Mouse (Mus musculus): Measurements from ENCODE around the gene Fbxl17. TPM values are rescaled to one million over a fixed set of nuclear protein-coding genes. Genes with fewer than 3 reads are reported as not detected.

The Fbxl17 gene
- total and polyA plus RNA-seq, 3 experiments = 5.0 to 9.7 TPM; not detected in 1

DNA sequence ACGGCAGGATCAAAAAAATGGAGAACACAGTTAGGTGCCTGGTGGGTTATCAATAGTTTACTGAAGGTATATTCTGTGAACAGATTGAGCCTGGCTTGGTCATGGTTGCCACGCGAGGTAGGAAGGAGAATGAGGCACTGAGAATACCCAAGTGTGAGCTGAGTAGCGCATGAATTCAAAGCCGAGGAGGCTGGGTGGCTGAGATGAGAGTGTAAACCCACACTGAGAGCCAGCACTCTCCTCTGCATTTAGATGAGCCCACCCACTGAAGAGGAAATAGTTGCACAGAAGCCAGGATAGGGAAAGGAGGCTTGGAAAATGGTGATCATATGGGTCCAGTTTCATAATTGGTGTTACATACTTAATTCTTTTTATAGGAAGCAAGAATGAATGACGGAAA, 290.7 kb downstream of the Fbxl17 start:
- Histone ChIP-seq H3K9me3 (replicated peaks; ENCODE audit: insufficient read depth, low read length) (no peaks in the 10 kb centered on the region), H3K9ac (ENCODE audit: control insufficient read depth, low read depth, low read length, poor library complexity, severe bottlenecking) (no peak overlapping the region), H3K79me2 (ENCODE audit: control insufficient read depth, insufficient read depth, low read length, poor library complexity) (no peaks in the 10 kb centered on the region), H3K27ac (ENCODE audit: control insufficient read depth, low read depth, low read length) (no peak overlapping the region), H3K4me3 (ENCODE audit: control insufficient read depth in 1 of 2, insufficient read depth in 1 of 2, low read depth in 2 of 2, low read length in 2 of 2) (no peak overlapping the region), H3K27me3 (ENCODE audit: control insufficient read depth in 1 of 2, insufficient read depth in 2 of 2, low read length in 2 of 2) (no peaks in the 10 kb centered on the region), H3K36me3 (ENCODE audit: control insufficient read depth in 1 of 2, insufficient read depth in 2 of 2, low read length in 2 of 2) (peaks cover 0 to 18% of the 10 kb centered on the region in 2 experiments; a peak in 2 of 4 replicates), H3K4me1 (ENCODE audit: control insufficient read depth in 1 of 2, insufficient read depth in 2 of 2, low read length in 2 of 2) (peaks cover 8 to 15% of the 10 kb centered on the region in 2 experiments)
- DNase-seq (ENCODE audit: low read depth, low spot score) = no peak
- TF ChIP-seq POLR2A (IDR thresholded peaks at IDR 0.05; ENCODE audit: control insufficient read depth in 1 of 2, insufficient read depth in 1 of 2, low read depth in 1 of 2, low read length in 2 of 2, poor library complexity in 1 of 2) = no peak
- no peak for TF ChIP-seq POLR2AphosphoS5 (IDR thresholded peaks at IDR 0.05; ENCODE audit: borderline replicate concordance, low read depth, low read length)
- TF ChIP-seq CHD2 (IDR thresholded peaks at IDR 0.05; ENCODE audit: low read length) = no peak
- TF ChIP-seq GATA1 (IDR thresholded peaks at IDR 0.05; ENCODE audit: low read depth, low read length) = no peak
- no peak for TF ChIP-seq USF1 (IDR thresholded peaks at IDR 0.05; ENCODE audit: low read depth, low read length)
- TF ChIP-seq NELFE (IDR thresholded peaks at IDR 0.05; ENCODE audit: low read depth, low read length) = no peak
- TF ChIP-seq POLR2AphosphoS2 (IDR thresholded peaks at IDR 0.05; ENCODE audit: low read length) = no peak
- no peak for TF ChIP-seq RCOR1 (IDR thresholded peaks at IDR 0.05; ENCODE audit: low read depth, low read length)
- TF ChIP-seq KAT2A (conservative IDR thresholded peaks at IDR 0.05; ENCODE audit: low read depth, low read length) = no peak
- no peak for TF ChIP-seq JUND (IDR thresholded peaks at IDR 0.05; ENCODE audit: low read depth, low read length)
- TF ChIP-seq ETS1 (IDR thresholded peaks at IDR 0.05; ENCODE audit: low read depth, low read length) = no peak
- no peak for TF ChIP-seq ZNF384 (IDR thresholded peaks at IDR 0.05; ENCODE audit: low read depth, low read length)
- no peak for TF ChIP-seq TBP (IDR thresholded peaks at IDR 0.05; ENCODE audit: low read depth, low read length)
- no peak for TF ChIP-seq ELF1 (IDR thresholded peaks at IDR 0.05; ENCODE audit: low read depth, low read length)
- no peak for TF ChIP-seq ZKSCAN1 (IDR thresholded peaks at IDR 0.05; ENCODE audit: low read depth, low read length)

- peaks cover 0 to 22% of the 10 kb centered on the region in 2 experiments; a peak in 2 of 4 replicates for H3K36me3 ChIP-seq (ENCODE audit: control insufficient read depth in 1 of 2, insufficient read depth in 2 of 2, low read length in 2 of 2)
- H3K27ac ChIP-seq (ENCODE audit: control insufficient read depth, low read depth, low read length) = no peak overlapping the region
- no peaks in the 10 kb centered on the region for H3K79me2 ChIP-seq (ENCODE audit: control insufficient read depth, insufficient read depth, low read length, poor library complexity)
- no peaks in the 10 kb centered on the region for H3K9me3 ChIP-seq (replicated peaks; ENCODE audit: insufficient read depth, low read length)
- H3K27me3 ChIP-seq (ENCODE audit: control insufficient read depth in 1 of 2, insufficient read depth in 2 of 2, low read length in 2 of 2) = no peaks in the 10 kb centered on the region
- H3K4me3 ChIP-seq (ENCODE audit: control insufficient read depth in 1 of 2, insufficient read depth in 1 of 2, low read depth in 2 of 2, low read length in 2 of 2) = no peak overlapping the region
- H3K9ac ChIP-seq (ENCODE audit: control insufficient read depth, low read depth, low read length, poor library complexity, severe bottlenecking) = no peak overlapping the region
- no peak for TF ChIP-seq HCFC1 (IDR thresholded peaks at IDR 0.05; ENCODE audit: low read depth, low read length)
- peaks cover 10 to 15% of the 10 kb centered on the region in 2 experiments for H3K4me1 ChIP-seq (ENCODE audit: control insufficient read depth in 1 of 2, insufficient read depth in 2 of 2, low read length in 2 of 2)
- no peak for DNase-seq (ENCODE audit: low read depth, low spot score)
Measured at GRCm38 (mm10) chr17:63208346-63208745, 291.5 kb downstream of the Fbxl17 start.

- Histone ChIP-seq H3K4me3 (ENCODE audit: control insufficient read depth in 1 of 2, insufficient read depth in 1 of 2, low read depth in 2 of 2, low read length in 2 of 2) (no peak overlapping the region), H3K27me3 (ENCODE audit: control insufficient read depth in 1 of 2, insufficient read depth in 2 of 2, low read length in 2 of 2) (no peaks in the 10 kb centered on the region), H3K9ac (ENCODE audit: control insufficient read depth, low read depth, low read length, poor library complexity, severe bottlenecking) (no peak overlapping the region), H3K4me1 (ENCODE audit: control insufficient read depth in 1 of 2, insufficient read depth in 2 of 2, low read length in 2 of 2) (peaks cover 10 to 15% of the 10 kb centered on the region in 2 experiments), H3K36me3 (ENCODE audit: control insufficient read depth in 1 of 2, insufficient read depth in 2 of 2, low read length in 2 of 2) (peaks cover 0 to 18% of the 10 kb centered on the region in 2 experiments; a peak in 2 of 4 replicates), H3K9me3 (replicated peaks; ENCODE audit: insufficient read depth, low read length) (no peaks in the 10 kb centered on the region), H3K79me2 (ENCODE audit: control insufficient read depth, insufficient read depth, low read length, poor library complexity) (no peaks in the 10 kb centered on the region), H3K27ac (ENCODE audit: control insufficient read depth, low read depth, low read length) (no peak overlapping the region)
- no peak for DNase-seq (ENCODE audit: low read depth, low spot score)
- no peak for TF ChIP-seq CHD2 (IDR thresholded peaks at IDR 0.05; ENCODE audit: low read length)
- TF ChIP-seq HCFC1 (IDR thresholded peaks at IDR 0.05; ENCODE audit: low read depth, low read length) = no peak
- TF ChIP-seq GATA1 (IDR thresholded peaks at IDR 0.05; ENCODE audit: low read depth, low read length) = no peak
- TF ChIP-seq JUND (IDR thresholded peaks at IDR 0.05; ENCODE audit: low read depth, low read length) = no peak
- no peak for TF ChIP-seq MYB (IDR thresholded peaks at IDR 0.05; ENCODE audit: low read depth, low read length)
- TF ChIP-seq MAFK (IDR thresholded peaks at IDR 0.05; ENCODE audit: borderline replicate concordance, low read depth, low read length) = no peak
- no peak for TF ChIP-seq RAD21 (IDR thresholded peaks at IDR 0.05; ENCODE audit: low read depth, low read length)
- TF ChIP-seq CTCF (IDR thresholded peaks at IDR 0.05 in 2 of 3, conservative IDR thresholded peaks at IDR 0.05 in 1 of 3; ENCODE audit: control insufficient read depth in 1 of 3, insufficient read depth in 1 of 3, low read depth in 2 of 3, low read length in 3 of 3, poor library complexity in 1 of 3, severe bottlenecking in 1 of 3) = no peak
- no peak for TF ChIP-seq NELFE (IDR thresholded peaks at IDR 0.05; ENCODE audit: low read depth, low read length)
- TF ChIP-seq NRF1 (IDR thresholded peaks at IDR 0.05; ENCODE audit: insufficient read depth, low read depth, low read length, poor library complexity, severe bottlenecking) = no peak
- TF ChIP-seq UBTF (IDR thresholded peaks at IDR 0.05; ENCODE audit: borderline replicate concordance, insufficient read depth, low read depth, low read length) = no peak
- TF ChIP-seq ELF1 (IDR thresholded peaks at IDR 0.05; ENCODE audit: low read depth, low read length) = no peak
- TF ChIP-seq BHLHE40 (IDR thresholded peaks at IDR 0.05; ENCODE audit: borderline replicate concordance, low read depth, low read length) = no peak
- TF ChIP-seq ZKSCAN1 (IDR thresholded peaks at IDR 0.05; ENCODE audit: low read depth, low read length) = no peak
- no peak for TF ChIP-seq MEF2A (IDR thresholded peaks at IDR 0.05; ENCODE audit: extremely low read depth, insufficient replicate concordance, low read depth, low read length, poor library complexity, severe bottlenecking)
- TF ChIP-seq USF1 (IDR thresholded peaks at IDR 0.05; ENCODE audit: low read depth, low read length) = no peak
- TF ChIP-seq SMC3 (IDR thresholded peaks at IDR 0.05; ENCODE audit: low read depth, low read length) = no peak
- no peak for TF ChIP-seq KAT2A (conservative IDR thresholded peaks at IDR 0.05; ENCODE audit: low read depth, low read length)
Measured at GRCm38 (mm10) chr17:63207714-63208113, 292.1 kb downstream of the Fbxl17 start.

Data from MEL (cell line).